Mouse (Mus musculus) embryo, embryonic 9.5 days (tissue): ENCODE measurements around the gene Uaca.

ENCODE experiments used
- DNase-seq: peaks from one replicate; pipeline ENCODE4 v3.0.0-alpha.2; 2017; ENCODE audit errors: extremely low spot score

The Uaca gene

DNA sequence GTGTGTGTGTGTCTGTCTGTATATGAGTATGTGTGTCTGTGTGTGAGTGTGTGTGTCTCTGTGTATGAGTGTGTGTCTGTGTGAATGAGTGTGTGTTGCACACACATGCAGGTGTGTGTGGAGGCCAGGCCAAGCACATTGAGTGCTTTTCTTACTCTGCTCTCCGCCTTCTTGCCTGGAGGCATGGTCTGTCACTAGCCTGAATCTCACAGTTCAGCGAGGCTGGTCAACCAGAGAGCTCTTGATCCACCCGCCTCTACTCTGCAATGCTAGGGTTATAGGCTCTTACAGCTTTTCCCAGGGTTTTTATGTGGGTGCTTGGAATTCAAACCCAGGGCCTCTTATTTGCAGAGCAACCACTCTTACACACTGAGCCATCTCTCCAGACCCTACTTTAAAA is 84.3 kb downstream of the Uaca start:
- DNase-seq = no peak

DNA sequence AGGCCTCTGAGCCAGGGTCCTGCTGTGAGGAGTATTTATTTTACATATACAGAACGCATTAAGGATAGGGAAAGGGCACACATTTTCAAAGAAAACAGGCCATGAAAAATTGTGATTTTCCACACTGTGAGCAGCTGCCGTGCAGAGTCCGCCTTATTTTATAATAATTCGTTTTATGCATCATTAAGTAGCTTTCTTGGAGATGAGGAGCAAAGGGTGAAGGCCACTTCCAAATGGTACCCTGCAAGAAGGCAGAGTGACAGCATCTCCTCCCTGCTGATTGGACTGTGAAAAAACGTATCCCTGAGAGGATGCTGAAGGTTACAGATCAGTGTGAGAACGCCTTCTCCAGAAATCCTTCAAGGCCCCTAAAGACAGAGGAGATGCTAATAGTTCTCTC is 90.8 kb downstream of the Uaca start:
- no peak for DNase-seq

DNA sequence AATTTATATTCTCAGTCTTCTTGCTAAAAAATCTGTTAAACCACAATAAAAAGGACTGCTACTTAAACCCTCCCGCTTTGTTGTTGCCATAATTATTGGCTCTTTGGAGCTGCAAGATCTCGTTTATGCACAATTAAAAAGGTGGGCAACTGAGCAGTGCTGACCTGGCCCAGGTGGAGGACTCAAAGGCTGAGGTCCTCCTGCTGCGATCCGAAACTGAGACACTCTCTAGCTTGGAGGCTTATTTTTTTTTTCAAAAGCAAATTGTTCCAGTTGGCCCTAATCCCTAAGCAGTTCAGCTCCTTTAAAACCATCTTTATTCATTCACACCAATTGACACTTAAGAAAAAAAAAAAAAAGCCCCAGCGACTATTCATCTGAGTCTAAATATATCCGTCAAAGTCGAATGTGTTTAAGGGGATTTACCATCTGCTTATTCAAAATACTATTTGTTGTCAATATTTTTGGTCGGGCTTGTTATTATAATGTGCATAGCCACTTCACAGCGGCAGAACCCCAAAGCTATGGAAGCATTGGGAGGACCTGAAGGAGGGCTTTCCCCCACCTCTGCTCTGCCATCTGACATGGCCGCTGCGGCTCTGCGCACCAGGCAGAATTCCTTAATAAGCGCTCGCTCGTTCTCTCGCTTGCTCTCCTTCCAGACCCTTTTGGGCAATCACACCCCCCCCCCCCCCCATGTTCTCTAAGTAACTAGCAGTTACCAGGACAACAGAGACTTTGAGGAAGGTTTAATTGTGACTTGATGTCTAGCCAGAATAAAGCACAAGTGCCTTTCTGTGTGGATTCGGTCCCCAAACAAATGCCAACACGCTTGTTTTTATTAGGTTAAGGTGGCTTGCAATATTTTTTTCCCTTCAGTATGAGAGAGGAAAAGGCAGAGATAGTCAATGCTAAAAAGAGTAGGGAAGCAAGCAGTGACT is 92.4 kb downstream of the Uaca start:
- no peak for DNase-seq

DNA sequence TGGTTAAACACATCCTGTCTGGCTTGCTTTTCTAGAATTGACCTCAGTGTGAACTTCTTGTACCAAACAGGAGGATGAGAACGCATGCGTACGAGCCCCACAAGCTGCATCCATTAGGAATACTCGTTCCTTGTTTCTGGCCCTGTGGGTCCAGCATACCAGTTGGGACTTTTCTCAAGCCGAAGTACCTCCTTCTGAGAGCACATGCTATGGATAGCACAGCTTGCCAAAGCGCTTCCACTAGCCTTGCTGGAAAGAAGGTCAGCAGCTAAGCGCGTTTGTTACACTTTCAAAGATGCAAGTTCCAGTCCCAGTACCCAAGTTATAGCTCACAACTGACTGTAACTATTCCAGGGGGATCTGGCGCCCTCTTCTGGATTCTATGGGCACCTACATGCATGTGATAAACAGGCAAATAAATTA is 93.1 kb downstream of the Uaca start:
- DNase-seq = no peak

DNA sequence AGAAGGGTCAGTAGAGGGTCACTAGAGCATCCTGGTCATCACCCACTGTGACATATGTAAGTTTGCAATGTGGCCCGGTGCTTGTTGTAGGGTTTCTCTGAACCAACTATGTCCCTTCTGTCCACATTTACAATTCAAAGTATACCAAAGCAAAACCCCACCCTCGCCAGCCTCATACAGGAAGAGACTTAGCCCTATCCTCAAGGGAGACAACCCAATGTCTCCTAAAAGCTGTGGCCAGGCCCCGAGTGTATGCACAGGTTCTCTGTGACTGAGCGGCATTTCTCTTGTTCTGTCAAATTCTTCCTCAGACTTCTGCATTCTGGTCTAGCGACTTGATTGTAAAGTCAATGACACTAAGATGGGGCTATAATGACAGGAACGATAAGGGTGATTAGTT is 99.2 kb downstream of the Uaca start:
- DNase-seq = no peak

DNA sequence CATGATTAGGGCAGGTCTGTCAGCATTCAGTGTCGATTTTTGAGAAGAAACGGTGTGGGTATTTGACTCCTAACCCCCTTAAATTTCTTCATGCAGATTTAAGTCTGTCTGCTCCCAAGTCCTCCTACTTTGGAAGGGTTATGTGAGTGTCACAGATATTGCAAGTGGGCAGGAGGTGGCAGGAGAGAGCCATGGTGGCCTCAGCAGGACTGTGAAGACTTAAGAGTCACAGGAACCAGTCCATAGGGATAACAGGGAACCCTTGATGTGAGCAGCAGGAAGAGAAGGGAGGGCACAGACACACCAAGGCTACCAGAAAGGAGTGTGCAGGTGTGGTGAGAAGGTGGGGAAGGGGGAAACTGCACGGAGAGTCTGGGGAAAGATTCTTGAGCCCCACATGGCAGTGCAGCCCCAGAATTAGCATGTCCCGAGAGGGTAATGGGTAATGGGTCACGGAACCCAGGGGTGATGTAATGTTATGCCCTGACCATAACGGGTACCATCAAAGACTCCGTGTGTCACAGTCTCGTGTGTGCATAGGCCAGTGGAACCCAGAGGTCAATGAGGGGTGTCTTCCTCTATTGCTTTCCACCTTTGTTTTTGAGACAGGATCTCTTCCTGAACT is 101.3 kb downstream of the Uaca start:
- peak; percentile 58 for DNase-seq

DNA sequence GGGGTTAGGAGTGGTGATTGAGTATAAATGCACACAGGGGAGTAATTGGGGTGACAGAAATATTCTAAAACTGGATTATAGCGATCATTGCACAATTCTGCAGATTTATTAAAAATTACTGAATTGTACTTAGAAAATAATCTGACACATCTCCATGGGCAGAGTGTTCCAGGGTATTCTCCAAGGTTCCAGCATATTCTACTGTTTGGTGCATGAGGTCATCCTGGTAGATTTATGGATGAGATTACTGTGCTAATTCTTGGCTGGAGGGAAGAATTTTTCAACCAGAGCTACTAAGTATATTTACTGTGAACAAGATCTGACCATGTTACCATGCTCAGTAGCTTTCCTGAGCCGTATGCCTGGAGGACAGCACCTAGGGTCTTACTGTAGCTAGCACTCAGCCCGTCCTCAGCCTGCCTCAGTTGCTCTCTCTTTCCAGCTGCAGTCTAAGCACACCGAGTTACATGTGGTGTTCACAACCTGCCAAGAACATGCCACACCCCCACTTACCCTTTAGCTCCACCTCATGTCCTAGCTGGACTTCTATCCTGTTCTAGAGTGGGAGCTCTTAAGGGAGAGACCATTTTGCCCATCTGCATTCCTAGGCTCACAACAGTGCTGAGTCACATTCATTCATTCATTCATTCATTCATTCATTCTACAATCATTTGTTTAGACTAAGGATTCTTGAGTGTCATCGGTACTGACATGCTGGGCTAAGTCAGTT is 104.1 kb downstream of the Uaca start:
- no peak for DNase-seq

DNA sequence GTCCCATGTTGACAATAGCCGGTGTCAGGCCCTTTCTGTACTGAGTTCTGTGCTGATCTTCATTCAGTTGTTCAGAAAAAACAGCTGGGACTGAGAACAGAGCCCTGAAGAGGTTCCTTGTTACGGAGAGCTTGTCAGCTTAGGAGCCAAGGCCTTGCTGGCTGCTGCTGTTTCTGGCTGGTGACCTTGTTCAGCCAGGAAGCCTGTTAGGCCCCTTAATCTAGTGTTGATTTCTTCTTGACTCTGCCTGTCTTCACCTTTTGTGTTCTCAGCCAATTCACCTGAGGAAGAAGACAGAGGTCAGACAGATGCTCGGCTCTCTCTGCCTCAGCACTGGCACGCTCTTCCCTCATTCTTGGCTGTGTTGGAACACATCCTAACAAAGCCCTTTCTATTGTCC is 104.9 kb downstream of the Uaca start:
- DNase-seq = no peak

DNA sequence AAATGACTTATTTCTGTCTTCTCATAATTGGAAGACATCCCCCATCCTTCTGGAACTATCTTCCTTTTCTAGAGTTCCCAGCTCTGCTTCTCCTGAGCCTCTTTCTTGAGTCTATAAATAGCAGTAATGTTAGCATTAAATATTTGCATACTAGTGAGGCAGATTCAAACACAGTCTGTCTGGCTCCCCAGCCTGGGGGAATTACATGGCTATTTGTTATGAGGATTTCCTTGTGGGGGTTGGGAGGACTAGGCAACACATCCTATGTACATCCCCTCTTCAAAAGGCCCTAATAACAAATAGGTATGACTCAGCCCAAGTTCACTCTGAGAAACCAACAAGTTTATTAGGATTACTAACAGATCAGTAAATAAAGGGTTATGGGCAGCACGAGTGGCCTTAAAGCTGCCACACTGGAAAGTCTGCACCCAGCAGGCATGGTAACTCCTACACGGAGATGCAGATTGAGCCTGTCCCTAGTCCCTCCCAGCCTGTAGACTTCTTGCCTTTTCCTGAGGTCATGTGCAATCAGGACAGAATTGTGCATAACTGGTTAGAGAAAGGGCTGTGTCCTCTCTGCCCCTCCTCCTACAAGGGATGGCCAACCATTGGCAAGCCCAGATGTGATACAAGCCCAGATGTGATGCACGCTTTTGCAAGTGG is 105.6 kb downstream of the Uaca start:
- no peak for DNase-seq

DNA sequence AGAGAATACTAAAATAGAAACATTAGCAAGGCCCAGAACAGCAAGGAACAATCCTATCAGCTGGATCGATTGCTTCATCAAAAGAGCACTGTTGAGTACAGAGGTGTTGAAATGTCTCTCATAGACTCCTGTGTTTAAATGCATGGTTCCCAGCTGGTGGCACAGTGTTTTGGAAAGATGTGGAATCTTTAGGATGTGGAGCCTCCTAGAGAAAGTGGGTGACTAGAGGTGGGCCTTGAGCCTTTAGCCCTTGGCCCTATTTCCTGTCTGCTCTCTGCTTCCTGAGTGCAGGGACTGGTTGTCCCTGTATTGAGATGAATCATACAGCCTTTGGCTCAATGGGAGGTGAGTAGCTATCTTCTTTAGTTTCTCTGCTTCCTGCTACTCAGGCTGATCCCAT is 117.9 kb downstream of the Uaca start:
- no peak for DNase-seq

DNA sequence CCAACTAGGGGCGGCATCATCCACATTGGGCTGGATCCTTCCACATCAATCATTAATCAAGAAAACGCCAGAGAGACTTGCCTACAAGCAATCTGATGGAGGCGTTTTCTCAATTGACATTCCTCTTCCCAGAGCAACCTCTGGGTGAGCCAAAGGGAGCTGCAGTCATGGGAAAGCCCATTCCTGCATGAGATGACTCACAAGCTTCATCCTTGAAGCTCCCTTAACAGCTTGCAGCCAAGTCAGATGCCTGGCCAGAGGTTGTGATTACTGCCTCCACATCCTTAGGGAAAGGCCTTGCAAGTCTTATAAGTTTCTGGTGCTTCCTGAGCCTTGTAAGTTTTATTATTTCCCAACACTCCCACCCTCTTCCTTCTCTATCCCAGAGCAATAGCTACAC is 119.3 kb downstream of the Uaca start:
- DNase-seq = no peak

DNA sequence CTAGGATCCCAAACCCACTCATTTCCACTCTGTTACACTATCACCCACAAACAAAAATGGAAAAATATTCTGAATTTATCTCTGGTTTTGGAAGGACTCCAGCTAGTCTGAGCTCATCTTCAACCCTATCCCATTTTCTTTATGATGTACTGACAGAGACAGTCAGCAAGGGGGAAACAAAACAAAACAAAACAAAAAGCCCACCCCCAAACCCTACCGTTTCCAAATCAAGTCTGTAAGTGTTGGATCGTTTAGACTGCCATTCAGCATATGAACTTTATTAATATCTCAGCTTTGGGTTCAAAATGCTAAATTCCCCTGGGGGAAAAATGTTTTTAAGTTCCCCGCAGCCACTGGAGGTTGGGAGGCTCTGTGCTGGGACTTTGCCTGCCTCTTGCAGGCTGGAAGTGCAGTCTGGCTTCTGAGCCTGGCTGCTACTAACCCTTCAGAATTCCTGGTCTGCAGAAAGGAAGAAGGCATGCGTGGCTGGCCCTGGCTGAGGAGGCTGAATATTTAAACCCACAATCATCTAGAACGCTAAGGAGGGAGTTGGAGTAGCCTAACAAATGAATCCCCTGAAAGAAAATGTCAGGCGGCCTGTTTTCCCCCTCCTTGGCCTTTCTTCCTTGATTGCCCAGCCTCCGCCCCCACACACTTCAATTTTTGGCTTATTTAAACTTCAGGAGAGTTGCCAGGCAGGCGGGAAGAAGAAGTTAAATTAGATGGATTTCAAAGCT is 125.8 kb downstream of the Uaca start:
- DNase-seq = no peak

DNA sequence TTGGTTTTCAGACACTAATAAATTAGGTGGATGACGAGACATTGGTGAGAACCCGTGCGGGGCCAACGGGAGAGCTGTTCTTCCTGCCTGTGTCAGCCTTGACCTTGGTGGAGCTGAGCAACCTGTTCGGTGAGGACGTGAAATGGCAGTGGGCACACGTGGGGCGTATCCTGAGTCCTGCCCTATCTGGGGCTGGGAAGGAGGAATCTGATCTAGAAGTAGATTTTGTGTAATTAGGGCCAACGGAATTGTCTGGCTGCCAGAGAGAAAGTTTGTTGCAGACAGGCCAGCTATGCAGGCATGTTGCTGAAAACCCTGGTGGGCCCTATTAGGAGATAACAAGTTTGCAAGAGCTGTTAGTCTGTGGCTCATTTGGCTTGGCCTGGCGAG is 126.3 kb downstream of the Uaca start:
- DNase-seq = no peak

DNA sequence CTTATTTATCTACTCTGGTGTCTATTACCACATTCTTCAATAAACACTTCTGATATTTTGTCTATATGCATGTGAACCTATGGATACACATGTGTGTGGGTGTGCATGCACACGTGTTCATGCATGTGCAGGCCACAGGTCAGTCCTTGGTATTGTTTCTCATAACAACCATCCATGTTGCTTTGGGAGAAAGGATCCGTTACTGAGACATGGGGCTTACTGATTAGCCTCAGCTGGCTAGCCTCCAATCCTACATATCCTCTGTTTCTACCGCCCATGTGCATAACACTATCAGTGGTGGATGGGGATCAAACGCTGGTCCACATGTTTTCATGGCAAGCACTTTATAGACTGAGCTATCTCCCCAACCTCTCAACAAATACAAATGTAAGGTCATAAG is 126.9 kb downstream of the Uaca start:
- DNase-seq = no peak

DNA sequence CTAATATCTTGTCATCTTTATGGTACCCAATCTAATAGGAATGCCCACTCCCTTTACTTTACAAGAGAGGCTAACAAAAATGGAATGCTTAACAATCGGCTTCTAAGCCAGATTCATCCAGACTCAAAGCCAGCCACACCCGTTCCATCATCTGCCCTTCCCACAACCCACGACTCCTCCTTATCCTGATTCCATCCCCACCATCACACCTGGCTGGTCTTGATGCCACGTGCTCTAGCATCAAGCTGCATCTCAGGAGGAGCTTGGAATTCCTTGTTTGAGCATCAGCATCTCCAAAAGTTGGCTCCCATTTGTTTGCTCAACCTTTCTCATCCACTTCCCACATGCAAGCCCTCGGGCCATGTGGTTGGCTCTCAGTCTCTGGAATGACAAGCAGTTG is 127.5 kb downstream of the Uaca start:
- DNase-seq = no peak

DNA sequence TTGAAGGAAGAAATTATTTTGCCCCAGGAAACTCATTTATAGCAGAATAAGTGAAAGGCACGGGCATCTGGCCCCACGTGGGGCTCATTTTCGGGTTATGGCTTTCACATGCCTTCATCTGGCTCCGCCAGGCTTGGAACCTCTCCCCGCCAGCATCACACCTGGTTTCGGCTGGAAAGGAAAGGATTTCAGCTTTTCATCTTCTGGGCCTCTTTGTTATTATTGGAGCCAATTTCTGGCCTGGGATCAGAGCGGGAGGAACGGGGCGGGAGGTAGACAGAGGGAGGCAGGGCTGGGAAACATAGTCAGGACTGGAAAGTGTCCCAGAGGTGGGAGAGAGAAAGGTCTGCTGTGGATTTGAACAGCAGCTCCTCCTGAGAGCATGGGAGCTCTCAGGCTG is 132.0 kb downstream of the Uaca start:
- DNase-seq = no peak

DNA sequence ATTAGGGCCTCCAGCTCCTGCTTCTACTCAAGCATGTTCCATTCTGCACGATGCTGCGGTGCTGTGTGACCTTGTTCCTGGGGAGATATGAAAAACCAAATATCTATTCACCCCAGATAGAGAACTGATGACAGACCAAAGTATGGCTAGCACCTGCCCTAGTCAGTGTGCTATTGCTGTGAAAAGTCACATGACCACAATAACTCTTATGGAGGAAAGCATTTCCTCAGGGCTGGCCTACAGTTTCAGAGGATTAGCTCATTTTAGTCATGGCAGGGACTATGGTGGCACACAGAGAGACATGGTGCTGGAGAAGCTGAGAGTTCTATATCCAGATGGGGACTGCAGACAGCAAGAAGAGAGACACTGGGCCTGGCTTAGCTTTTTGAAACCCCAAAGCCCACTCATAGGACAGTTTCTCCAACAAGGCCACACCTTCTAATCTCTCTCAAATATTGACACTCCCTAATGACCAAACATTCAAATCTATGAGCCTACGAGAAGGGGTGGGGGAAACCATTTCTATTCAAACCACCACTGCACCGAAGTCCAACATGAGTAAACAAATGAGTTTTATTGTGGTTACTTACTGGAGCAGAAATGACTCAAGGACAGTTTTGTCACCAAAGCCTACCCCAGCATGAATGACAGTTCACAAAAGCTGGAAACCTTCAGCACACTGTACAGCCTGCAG is 135.1 kb downstream of the Uaca start:
- DNase-seq = no peak
